Mouse (Mus musculus): Measurements from ENCODE around the gene Camta1. TPM values are rescaled to one million over a fixed set of nuclear protein-coding genes. Genes with fewer than 3 reads are reported as not detected.
"Not testable (repeated sequence)": the region's sequence is repeated elsewhere in the genome, so short reads cannot be mapped to it uniquely, and the experiment has no call there.

The Camta1 gene
- total RNA-seq, 2 experiments from 2014 or later = 193 to 222 TPM

GRCm38 (mm10) chr4:150896896-150897624 is 964.6 kb downstream of the Camta1 start:
- intact Hi-C loops (cut with DNase I) = loop anchor here (5.0 kb wide), 1 partner anchor 40 kb away; no protein-coding TSS in a partner anchor
- DNase-seq (ENCODE audit: low spot score in 2 of 2) = no peak

GRCm38 (mm10) chr4:150894718-150895501 is 966.8 kb downstream of the Camta1 start:
- intact Hi-C loops (cut with DNase I) = loop anchor here (5.0 kb wide), 1 partner anchor 38 kb away; no protein-coding TSS in a partner anchor
- no peak for DNase-seq (ENCODE audit: low spot score in 2 of 2)

- DNase-seq (ENCODE audit: low spot score in 2 of 2) = no peak
- intact Hi-C loops (cut with DNase I) = no loop called here
Observed at GRCm38 (mm10) chr4:150891308-150891707, 970.4 kb downstream of the Camta1 start.

GRCm38 (mm10) chr4:150889955-150890315 is 971.7 kb downstream of the Camta1 start:
- intact Hi-C loops (cut with DNase I) = no loop called here
- DNase-seq (ENCODE audit: low spot score in 2 of 2) = no peak

GRCm38 (mm10) chr4:150889273-150889954 is 972.3 kb downstream of the Camta1 start:
- intact Hi-C loops (cut with DNase I) = no loop called here
- no peak for DNase-seq (ENCODE audit: low spot score in 2 of 2)

- intact Hi-C loops (cut with DNase I) = no loop called here
Observed at GRCm38 (mm10) chr4:150888492-150888891, 973.2 kb downstream of the Camta1 start.

GRCm38 (mm10) chr4:150887903-150888302 is 973.8 kb downstream of the Camta1 start:
- no peak for DNase-seq (ENCODE audit: low spot score in 2 of 2)

More at GRCm38 (mm10) chr4:150888492-150888891, 973.2 kb downstream of the Camta1 start:
- no peak for DNase-seq (ENCODE audit: low spot score in 2 of 2)

GRCm38 (mm10) chr4:150882632-150883031 is 979.0 kb downstream of the Camta1 start:
- no peak for DNase-seq (ENCODE audit: low spot score in 2 of 2)
- intact Hi-C loops (cut with DNase I) = no loop called here

More at GRCm38 (mm10) chr4:150887903-150888302, 973.8 kb downstream of the Camta1 start:
- intact Hi-C loops (cut with DNase I) = no loop called here

GRCm38 (mm10) chr4:150880364-150880763 is 981.3 kb downstream of the Camta1 start:
- no peak for DNase-seq (ENCODE audit: low spot score in 2 of 2)
- intact Hi-C loops (cut with DNase I) = no loop called here

- DNase-seq (ENCODE audit: low spot score in 2 of 2) = no peak
- intact Hi-C loops (cut with DNase I) = no loop called here
Observed at GRCm38 (mm10) chr4:150879631-150880030, 982.0 kb downstream of the Camta1 start.

- no peak for DNase-seq (ENCODE audit: low spot score in 2 of 2)
- intact Hi-C loops (cut with DNase I) = no loop called here
Observed at GRCm38 (mm10) chr4:150875393-150875792, 986.3 kb downstream of the Camta1 start.

GRCm38 (mm10) chr4:150874416-150874815 is 987.3 kb downstream of the Camta1 start:
- DNase-seq (ENCODE audit: low spot score in 2 of 2); intact Hi-C loops (cut with DNase I): not testable (repeated sequence)

- intact Hi-C loops (cut with DNase I) = no loop called here
- DNase-seq (ENCODE audit: low spot score in 2 of 2) = no peak
Observed at GRCm38 (mm10) chr4:150872681-150873080, 989.0 kb downstream of the Camta1 start.

- peak; percentile 47 to 50 for DNase-seq (ENCODE audit: low spot score in 2 of 2)
- intact Hi-C loops (cut with DNase I) = no loop called here
Observed at GRCm38 (mm10) chr4:150872139-150872651, 989.5 kb downstream of the Camta1 start.

- intact Hi-C loops (cut with DNase I) = no loop called here
- peak; percentile 16 to 21 for DNase-seq (ENCODE audit: low spot score in 2 of 2)
Observed at GRCm38 (mm10) chr4:150871392-150872138, 990.1 kb downstream of the Camta1 start.

- intact Hi-C loops (cut with DNase I) = no loop called here
- no peak for DNase-seq (ENCODE audit: low spot score in 2 of 2)
Observed at GRCm38 (mm10) chr4:150870963-150871391, 990.7 kb downstream of the Camta1 start.

- intact Hi-C loops (cut with DNase I) = no loop called here
- no peak for DNase-seq (ENCODE audit: low spot score in 2 of 2)
Observed at GRCm38 (mm10) chr4:150869276-150870197, 992.1 kb downstream of the Camta1 start.

- intact Hi-C loops (cut with DNase I) = no loop called here
- DNase-seq (ENCODE audit: low spot score in 2 of 2) = no peak
Observed at GRCm38 (mm10) chr4:150868859-150869258, 992.8 kb downstream of the Camta1 start.
